Mouse (Mus musculus) heart, postnatal 0 days (tissue): ENCODE data around the gene Bcl11a. TPM values are rescaled to one million over a fixed set of nuclear protein-coding genes. Genes with fewer than 3 reads are reported as not detected.
A peak's percentile ranks its signal among the peaks of the same experiment; 100 is the strongest.

ENCODE experiments used
- ATAC-seq: fragments of 200-750 bp; cut with Nextera tagmentation; 2 replicates; pipeline ENCODE4 v1.8.0; 2017; ENCODE audit warnings: low read depth, moderate number of reproducible peaks, moderate library complexity; ENCODE audit not compliant: insufficient read depth
- DNase-seq: peaks from one replicate; pipeline ENCODE4 v3.0.0-alpha.2; 2016; ENCODE audit warnings: low spot score
- H3K27ac ChIP-seq: fragments of 300-500 bp; sonication (generic); 2 replicates; pipeline ENCODE4 v1.5.1; 2014; ENCODE audit warnings: low read depth, mild to moderate bottlenecking
- H3K27me3 ChIP-seq: fragments of 300-500 bp; sonication (generic); 2 replicates; pipeline ENCODE4 v1.6.1; 2014; ENCODE audit warnings: low read length, mixed read lengths; ENCODE audit not compliant: control insufficient read depth, insufficient read depth
- H3K36me3 ChIP-seq: fragments of 300-500 bp; sonication (generic); replicated peaks from 2 replicates; pipeline ENCODE4 v1.6.1; 2014; ENCODE audit warnings: low read length, mixed read lengths; ENCODE audit not compliant: control insufficient read depth, insufficient read depth
- H3K4me1 ChIP-seq: fragments of 300-500 bp; sonication (generic); 2 replicates; pipeline ENCODE4 v1.6.1; 2014; ENCODE audit warnings: antibody characterized with exemption; ENCODE audit not compliant: control insufficient read depth, insufficient read depth
- H3K4me2 ChIP-seq: fragments of 300-500 bp; sonication (generic); 2 replicates; pipeline ENCODE4 v1.6.1; 2014; ENCODE audit warnings: low read depth, mild to moderate bottlenecking, low read length, moderate library complexity
- H3K4me3 ChIP-seq: fragments of 300-500 bp; sonication (generic); 2 replicates; pipeline ENCODE4 v1.5.1; 2014; ENCODE audit warnings: low read depth, low read length
- H3K9ac ChIP-seq: fragments of 300-500 bp; sonication (generic); replicated peaks from 2 replicates; pipeline ENCODE4 v1.6.1; 2014; ENCODE audit warnings: low read depth, low read length, mixed read lengths
- H3K9me3 ChIP-seq: fragments of 300-500 bp; sonication (generic); replicated peaks from 2 replicates; pipeline ENCODE4 v1.6.1; 2016; ENCODE audit warnings: low read length; ENCODE audit not compliant: control insufficient read depth
- CTCF ChIP-seq: IDR thresholded peaks from 2 replicates; pipeline ENCODE4 v1.5.1; 2016; ENCODE audit warnings: antibody characterized with exemption, control low read depth, low read depth
- EP300 ChIP-seq: IDR thresholded peaks from 2 replicates; pipeline ENCODE4 v1.6.1; 2016; ENCODE audit warnings: antibody characterized with exemption, low read depth
- WGBS: fragments of 180-500 bp; shearing (Covaris S2); extraction: QIAGEN DNeasy Blood & Tissue Kit; methylation state at CpG from one replicate; pipeline ENCODE4 v1.1.7; 2014; 5-methylcytosine and 5-hydroxymethylcytosine counted together
- polyA plus RNA-seq: library from polyadenylated mRNA; unstranded; fragments of >200 nt; fragmentation: Nextera tagmentation; extraction: Ambion mirVana; gene quantifications from 2 replicates; pipeline ENCODE4 v1.2.1, GENCODE M21; 2015
- total RNA-seq: library from RNA; depleted of rRNA; stranded (reverse); fragments of >200 nt; gene quantifications from 2 replicates; pipeline ENCODE4 v1.2.3, GENCODE M21; 2014; ENCODE audit warnings: low replicate concordance

Gene Bcl11a
- total and polyA plus RNA-seq, 2 experiments from 2014 or later, result 7.1 to 8.2 TPM

DNA sequence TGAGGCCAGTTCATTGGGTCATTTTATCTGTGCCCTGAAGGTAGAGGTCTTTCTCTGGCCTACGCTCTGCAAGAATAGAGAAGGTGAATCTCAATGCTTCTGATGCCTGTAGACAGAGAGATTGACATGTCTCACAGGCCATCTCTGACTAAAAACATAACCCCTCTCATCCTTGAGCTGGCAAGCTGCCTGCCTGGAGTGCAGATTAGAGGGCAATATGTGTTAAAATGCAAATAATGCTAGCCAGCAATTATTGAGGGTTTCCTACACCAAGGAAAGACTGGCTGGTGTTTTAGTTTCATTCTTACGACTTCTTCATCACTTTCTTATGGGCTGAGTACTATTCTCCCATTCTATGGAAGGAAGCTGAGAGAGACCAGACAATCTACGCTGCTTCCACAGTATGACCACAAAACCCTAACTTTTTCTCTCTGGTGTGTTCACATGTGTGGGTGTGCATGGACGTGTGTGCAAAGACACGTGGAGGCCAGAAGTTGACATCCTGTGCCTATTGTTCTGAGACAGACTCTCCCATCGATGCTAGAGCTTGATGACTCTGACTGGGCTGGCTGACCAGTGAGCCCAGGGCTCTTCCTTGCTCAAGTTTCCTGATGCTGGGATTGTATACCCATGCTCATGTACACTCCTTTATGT is 101.1 kb downstream of the Bcl11a start:
- no peak overlapping the region for H3K27ac ChIP-seq
- H3K4me3 ChIP-seq, result no peak overlapping the region
- TF ChIP-seq CTCF, result no peak
- TF ChIP-seq EP300, result no peak
- H3K9ac ChIP-seq, result no peak overlapping the region
- H3K9me3 ChIP-seq, result no peaks in the 10 kb centered on the region
- H3K4me1 ChIP-seq, result peaks cover 4% of the 10 kb centered on the region; the same call in 1 of the 2 replicates
- no peak for ATAC-seq
- 77% methylated on average over 6 of the region's 6 CpGs for WGBS
- no peak for DNase-seq
- H3K27me3 ChIP-seq, result no peaks in the 10 kb centered on the region
- no peaks in the 10 kb centered on the region for H3K36me3 ChIP-seq
- no peak overlapping the region for H3K4me2 ChIP-seq

DNA sequence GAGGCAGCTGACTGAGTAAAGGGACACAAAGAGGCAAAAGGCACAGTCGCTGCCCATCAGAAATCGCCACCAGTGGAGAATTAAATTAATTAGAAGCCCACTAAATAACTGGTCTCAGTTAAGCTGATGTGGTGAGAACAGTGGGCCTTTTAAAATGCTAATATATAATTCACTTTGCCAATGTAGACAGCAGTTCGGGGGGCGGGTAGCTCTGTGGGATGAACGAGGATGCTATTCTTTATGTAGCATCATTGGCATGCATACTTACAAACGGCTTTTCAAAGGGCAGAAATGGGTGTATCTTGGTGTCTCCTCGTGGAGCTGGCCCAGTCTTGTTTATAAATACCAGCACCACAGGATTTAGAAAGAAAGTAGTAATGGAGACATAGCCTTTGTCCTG is 102.2 kb downstream of the Bcl11a start:
- H3K36me3 ChIP-seq, result no peaks in the 10 kb centered on the region
- peaks cover 13% of the 10 kb centered on the region for H3K4me1 ChIP-seq
- H3K9me3 ChIP-seq, result no peaks in the 10 kb centered on the region
- no peak overlapping the region for H3K9ac ChIP-seq
- ATAC-seq (no peak), DNase-seq (no peak)
- no peak overlapping the region for H3K4me2 ChIP-seq
- H3K27ac ChIP-seq, result no peak overlapping the region
- 75% methylated on average over 7 of the region's 7 CpGs for WGBS
- TF ChIP-seq CTCF (no peak), EP300 (no peak)
- no peak overlapping the region for H3K4me3 ChIP-seq
- H3K27me3 ChIP-seq, result no peaks in the 10 kb centered on the region

DNA sequence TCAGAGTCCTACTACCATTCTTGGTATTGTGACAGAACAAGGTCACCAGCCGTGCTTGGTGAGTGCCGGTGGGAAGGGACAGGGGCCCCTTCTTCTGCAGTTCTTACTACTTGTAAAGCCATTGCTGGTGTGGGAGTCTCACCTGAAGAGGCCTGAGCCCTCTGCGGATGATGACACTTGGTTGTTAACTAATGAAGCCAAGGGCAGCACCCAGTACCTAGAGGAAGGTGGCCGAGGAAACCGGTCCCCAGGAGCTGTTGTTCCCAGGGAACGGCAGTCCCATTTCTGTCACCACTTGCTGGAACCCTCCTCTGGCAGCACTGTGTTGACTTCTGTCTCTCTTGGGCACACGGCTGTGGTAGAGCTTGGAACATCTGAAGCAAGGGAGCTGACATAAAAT is 105.6 kb downstream of the Bcl11a start:
- no peaks in the 10 kb centered on the region for H3K36me3 ChIP-seq
- peaks cover 10% of the 10 kb centered on the region; the same call in 1 of the 2 replicates for H3K4me1 ChIP-seq
- ATAC-seq, result no peak
- no peaks in the 10 kb centered on the region for H3K9me3 ChIP-seq
- no peak overlapping the region for H3K27ac ChIP-seq
- H3K27me3 ChIP-seq, result no peaks in the 10 kb centered on the region
- WGBS, result 74% methylated on average over 7 of the region's 7 CpGs
- no peak overlapping the region for H3K4me3 ChIP-seq
- no peak overlapping the region for H3K9ac ChIP-seq
- TF ChIP-seq EP300, result no peak
- TF ChIP-seq CTCF, result no peak
- H3K4me2 ChIP-seq, result no peak overlapping the region
- DNase-seq, result no peak

DNA sequence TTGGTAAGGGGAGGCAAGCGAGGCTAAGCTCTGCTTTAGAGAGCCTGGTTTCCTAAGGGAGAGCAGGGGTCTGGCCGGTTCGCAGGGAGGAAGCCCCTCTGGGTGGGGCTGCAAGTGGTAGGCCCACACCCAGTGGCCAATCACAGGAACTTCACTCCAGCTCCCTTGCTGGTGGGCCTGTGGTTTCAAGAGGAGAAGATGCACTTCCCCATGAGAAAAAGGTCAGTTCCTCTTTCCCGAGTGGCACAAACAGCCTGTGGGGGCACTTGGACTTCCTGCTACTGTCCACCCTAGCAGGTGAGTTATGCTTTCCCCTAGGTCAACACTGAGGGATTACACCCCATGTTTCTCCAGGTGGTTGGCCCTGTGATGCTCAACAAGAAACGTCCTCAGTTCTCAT is 107.1 kb downstream of the Bcl11a start:
- ATAC-seq, result no peak
- H3K27ac ChIP-seq, result no peak overlapping the region
- H3K36me3 ChIP-seq, result no peaks in the 10 kb centered on the region
- H3K4me1 ChIP-seq, result peaks cover 10% of the 10 kb centered on the region; the same call in 1 of the 2 replicates
- no peak overlapping the region for H3K9ac ChIP-seq
- no peaks in the 10 kb centered on the region for H3K9me3 ChIP-seq
- DNase-seq, result peak; percentile 21
- no peak overlapping the region for H3K4me3 ChIP-seq
- H3K27me3 ChIP-seq, result no peaks in the 10 kb centered on the region
- 51% methylated on average over 5 of the region's 5 CpGs for WGBS
- no peak overlapping the region for H3K4me2 ChIP-seq
- TF ChIP-seq CTCF (no peak), EP300 (no peak)

DNA sequence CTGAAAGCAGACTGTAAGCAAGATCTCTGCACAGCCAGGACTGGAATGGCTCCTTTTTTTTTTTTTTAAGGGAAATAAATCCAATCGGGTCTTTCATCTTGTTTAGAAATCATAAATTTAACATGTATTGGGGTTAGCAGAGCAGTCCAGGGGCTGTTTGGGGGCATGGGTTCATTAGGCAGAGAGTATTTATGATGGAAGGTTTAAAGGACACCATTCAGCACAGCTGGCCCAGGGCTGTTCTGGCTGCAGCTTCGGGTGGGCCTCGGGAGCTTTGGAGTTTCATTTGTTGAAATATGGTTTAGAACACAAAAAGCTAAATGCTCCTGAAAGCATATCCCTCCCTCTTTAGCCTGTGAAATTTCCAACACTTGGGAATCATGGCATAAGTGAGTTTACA is 112.6 kb downstream of the Bcl11a start:
- no peak overlapping the region for H3K9ac ChIP-seq
- H3K27ac ChIP-seq, result no peak overlapping the region
- no peaks in the 10 kb centered on the region for H3K27me3 ChIP-seq
- DNase-seq, result no peak
- H3K36me3 ChIP-seq, result no peaks in the 10 kb centered on the region
- WGBS, result 84% methylated on average over 3 of the region's 3 CpGs
- TF ChIP-seq CTCF, result no peak
- no peak for TF ChIP-seq EP300
- no peak overlapping the region for H3K4me3 ChIP-seq
- no peaks in the 10 kb centered on the region for H3K9me3 ChIP-seq
- H3K4me2 ChIP-seq, result no peak overlapping the region
- no peak for ATAC-seq
- H3K4me1 ChIP-seq, result no peaks in the 10 kb centered on the region
